Mouse (Mus musculus): ENCODE measurements around the gene Ube2g1.

GRCm38 (mm10) chr11:72671294-72671988, 64.4 kb downstream of the Ube2g1 start:
- TF ChIP-seq CTCF (IDR thresholded peaks at IDR 0.05; ENCODE audit: borderline replicate concordance, extremely low read depth, insufficient read depth, insufficient read length) (no peak), POLR2A (IDR thresholded peaks at IDR 0.05; ENCODE audit: borderline replicate concordance, extremely low read depth, insufficient read depth, insufficient read length, poor library complexity, severe bottlenecking) (no peak)
